Mouse (Mus musculus): Measurements from ENCODE around the gene Gfpt1. TPM values are rescaled to one million over a fixed set of nuclear protein-coding genes. Genes with fewer than 3 reads are reported as not detected.
"Not testable (repeated sequence)": the region's sequence is repeated elsewhere in the genome, so short reads cannot be mapped to it uniquely, and the experiment has no call there.

Gfpt1 gene
- total and polyA plus RNA-seq, 2 experiments from 2014 or later = 16.5 to 43.0 TPM

GRCm38 (mm10) chr6:87041431-87041830, 1.2 kb upstream of the Gfpt1 start:
- H3K4me3 ChIP-seq (ENCODE audit: low read depth, low read length) = no peak overlapping the region
- no peaks in the 10 kb centered on the region for H3K36me3 ChIP-seq (ENCODE audit: insufficient read depth)
- peaks cover 15% of the 10 kb centered on the region; the same call in 1 of the 2 replicates for H3K4me1 ChIP-seq (ENCODE audit: insufficient read depth)
- no peak overlapping the region for H3K9ac ChIP-seq
- H3K27ac ChIP-seq (ENCODE audit: low read depth, low read length) = no peak overlapping the region
- no peaks in the 10 kb centered on the region for H3K27me3 ChIP-seq (ENCODE audit: insufficient read depth, low read length)
- DNase-seq (no peak), ATAC-seq (no peak)
- WGBS = 85% methylated on average over 7 of the region's 7 CpGs
- H3K9me3 ChIP-seq (ENCODE audit: low read length) = no peaks in the 10 kb centered on the region
- no peak for TF ChIP-seq CTCF (IDR thresholded peaks at IDR 0.05; ENCODE audit: low read depth)
- peak overlapping the region; percentile 57; the same call in 1 of the 2 replicates for H3K4me2 ChIP-seq (ENCODE audit: low read depth)

- 0% methylated on average over 11 of the region's 11 CpGs for WGBS
- no peaks in the 10 kb centered on the region for H3K9me3 ChIP-seq (ENCODE audit: low read length)
- no peaks in the 10 kb centered on the region for H3K27me3 ChIP-seq (ENCODE audit: insufficient read depth, low read length)
- H3K36me3 ChIP-seq (ENCODE audit: insufficient read depth) = no peaks in the 10 kb centered on the region
- DNase-seq (no peak), ATAC-seq (peak; percentile 5; the same call in 1 of the 2 replicates)
- peak overlapping the region; percentile 57 for H3K4me2 ChIP-seq (ENCODE audit: low read depth)
- peaks cover 15% of the 10 kb centered on the region; the same call in 1 of the 2 replicates for H3K4me1 ChIP-seq (ENCODE audit: insufficient read depth)
- peak overlapping the region; percentile 97 for H3K27ac ChIP-seq (ENCODE audit: low read depth, low read length)
- peak overlapping the region; percentile 91 for H3K9ac ChIP-seq
- H3K4me3 ChIP-seq (ENCODE audit: low read depth, low read length) = peak overlapping the region; percentile 82
- no peak for TF ChIP-seq CTCF (IDR thresholded peaks at IDR 0.05; ENCODE audit: low read depth)
Measured at GRCm38 (mm10) chr6:87042004-87042336, 676 bp upstream of the Gfpt1 start.

- Histone ChIP-seq H3K4me3 (ENCODE audit: low read depth, low read length) (peak overlapping the region; percentile 82), H3K36me3 (ENCODE audit: insufficient read depth) (0 out of 2 replicates have a peak, but pooled peaks cover 1% of the 10 kb centered on the region), H3K9me3 (ENCODE audit: low read length) (no peaks in the 10 kb centered on the region), H3K4me2 (ENCODE audit: low read depth) (peak overlapping the region; percentile 57), H3K9ac (peak overlapping the region; percentile 91), H3K27ac (ENCODE audit: low read depth, low read length) (peak overlapping the region; percentile 97), H3K27me3 (ENCODE audit: insufficient read depth, low read length) (no peaks in the 10 kb centered on the region), H3K4me1 (ENCODE audit: insufficient read depth) (peaks cover 15% of the 10 kb centered on the region; the same call in 1 of the 2 replicates)
- DNase-seq (no peak), ATAC-seq (peak; percentile 17)
- no peak for TF ChIP-seq CTCF (IDR thresholded peaks at IDR 0.05; ENCODE audit: low read depth)
- 2% methylated on average over 9 of the region's 9 CpGs for WGBS
Measured at GRCm38 (mm10) chr6:87043131-87043516, 478 bp downstream of the Gfpt1 start.

- Histone ChIP-seq H3K4me1 (ENCODE audit: insufficient read depth) (peaks cover 15% of the 10 kb centered on the region; the same call in 1 of the 2 replicates), H3K4me2 (ENCODE audit: low read depth) (no peak overlapping the region), H3K9ac (no peak overlapping the region), H3K36me3 (ENCODE audit: insufficient read depth) (peaks cover 10% of the 10 kb centered on the region; the same call in 1 of the 2 replicates), H3K27me3 (ENCODE audit: insufficient read depth, low read length) (no peaks in the 10 kb centered on the region), H3K9me3 (ENCODE audit: low read length) (no peaks in the 10 kb centered on the region), H3K4me3 (ENCODE audit: low read depth, low read length) (no peak overlapping the region), H3K27ac (ENCODE audit: low read depth, low read length) (no peak overlapping the region)
- no peak for ATAC-seq
- 93% methylated on average over 2 of the region's 2 CpGs for WGBS
- no peak for DNase-seq
- no peak for TF ChIP-seq CTCF (IDR thresholded peaks at IDR 0.05; ENCODE audit: low read depth)
Measured at GRCm38 (mm10) chr6:87044895-87045294, 2.2 kb downstream of the Gfpt1 start.

- Histone ChIP-seq H3K9ac (no peak overlapping the region), H3K9me3 (ENCODE audit: low read length) (no peaks in the 10 kb centered on the region), H3K4me1 (ENCODE audit: insufficient read depth) (peaks cover 15% of the 10 kb centered on the region; the same call in 1 of the 2 replicates), H3K27ac (ENCODE audit: low read depth, low read length) (no peak overlapping the region), H3K4me3 (ENCODE audit: low read depth, low read length) (no peak overlapping the region), H3K4me2 (ENCODE audit: low read depth) (no peak overlapping the region), H3K27me3 (ENCODE audit: insufficient read depth, low read length) (no peaks in the 10 kb centered on the region), H3K36me3 (ENCODE audit: insufficient read depth) (peaks cover 10% of the 10 kb centered on the region; the same call in 1 of the 2 replicates)
- WGBS = 77% methylated on average over 3 of the region's 3 CpGs
- no peak for ATAC-seq
- TF ChIP-seq CTCF (IDR thresholded peaks at IDR 0.05; ENCODE audit: low read depth) = no peak
- no peak for DNase-seq
Measured at GRCm38 (mm10) chr6:87045507-87045906, 2.9 kb downstream of the Gfpt1 start.

- ATAC-seq; H3K4me3 ChIP-seq (ENCODE audit: low read depth, low read length): not testable (repeated sequence)
- 95% methylated on average over 7 of the region's 7 CpGs for WGBS
Measured at GRCm38 (mm10) chr6:87048712-87049111, 6.1 kb downstream of the Gfpt1 start.

GRCm38 (mm10) chr6:87051886-87052425, 9.3 kb downstream of the Gfpt1 start:
- Histone ChIP-seq H3K27me3 (ENCODE audit: insufficient read depth, low read length) (no peaks in the 10 kb centered on the region), H3K4me1 (ENCODE audit: insufficient read depth) (no peaks in the 10 kb centered on the region), H3K36me3 (ENCODE audit: insufficient read depth) (peaks cover 51% of the 10 kb centered on the region), H3K4me2 (ENCODE audit: low read depth) (no peak overlapping the region), H3K4me3 (ENCODE audit: low read depth, low read length) (no peak overlapping the region), H3K9ac (no peak overlapping the region), H3K27ac (ENCODE audit: low read depth, low read length) (no peak overlapping the region), H3K9me3 (ENCODE audit: low read length) (no peaks in the 10 kb centered on the region)
- ATAC-seq (no peak), DNase-seq (no peak)
- TF ChIP-seq CTCF (IDR thresholded peaks at IDR 0.05; ENCODE audit: low read depth) = no peak
- WGBS = 95% methylated on average over 10 of the region's 10 CpGs

More at GRCm38 (mm10) chr6:87048712-87049111, 6.1 kb downstream of the Gfpt1 start:
- not testable (repeated sequence) for H3K9me3 ChIP-seq (ENCODE audit: low read length); H3K27me3 ChIP-seq (ENCODE audit: insufficient read depth, low read length); H3K9ac ChIP-seq; H3K27ac ChIP-seq (ENCODE audit: low read depth, low read length); DNase-seq; H3K4me2 ChIP-seq (ENCODE audit: low read depth)
- peaks cover 29% of the 10 kb centered on the region for H3K36me3 ChIP-seq (ENCODE audit: insufficient read depth)
- peaks cover 11% of the 10 kb centered on the region; the same call in 1 of the 2 replicates for H3K4me1 ChIP-seq (ENCODE audit: insufficient read depth)
